Mouse (Mus musculus): ENCODE measurements at regions not wholly inside any gene's neighbourhood (a gene's known extent, or its start where the extent isn't known, plus 50 kb on each side); places are given as distances from the start of the nearest gene placed in this dataset.

DNA sequence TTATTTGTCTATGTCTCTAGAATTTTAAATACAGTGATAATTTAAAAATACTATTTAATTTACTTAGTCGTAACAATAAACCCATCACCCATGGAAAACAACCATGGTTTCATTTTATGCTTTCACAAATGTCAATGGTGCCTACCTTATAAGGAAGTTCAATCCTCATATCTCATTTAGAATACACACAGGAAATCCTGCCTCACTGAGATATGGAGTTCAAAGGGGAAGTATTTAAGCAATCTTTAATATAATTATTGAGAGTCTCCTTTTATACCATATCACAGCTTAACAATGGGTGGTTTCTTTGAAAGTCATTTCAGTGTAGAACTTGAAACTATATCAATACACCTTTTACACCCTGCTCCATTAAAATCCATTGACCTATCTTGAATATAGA is 86.0 kb upstream of the Maf start:
- no peaks in the 10 kb centered on the region for H3K36me3 ChIP-seq (ENCODE audit: insufficient read depth)
- ATAC-seq (no peak), DNase-seq (no peak)
- no peaks in the 10 kb centered on the region for H3K27me3 ChIP-seq (ENCODE audit: insufficient read depth, low read length)
- 89% methylated on average over 1 of the region's 1 CpGs for WGBS
- no peak overlapping the region for H3K27ac ChIP-seq (ENCODE audit: low read depth, low read length)
- TF ChIP-seq CTCF (IDR thresholded peaks at IDR 0.05; ENCODE audit: low read depth), result no peak
- no peak overlapping the region for H3K4me3 ChIP-seq (ENCODE audit: low read depth, low read length)
- H3K4me2 ChIP-seq (ENCODE audit: low read depth), result no peak overlapping the region
- no peak overlapping the region for H3K9ac ChIP-seq
- no peaks in the 10 kb centered on the region for H3K4me1 ChIP-seq (ENCODE audit: insufficient read depth)
- H3K9me3 ChIP-seq (ENCODE audit: low read length), result no peaks in the 10 kb centered on the region

DNA sequence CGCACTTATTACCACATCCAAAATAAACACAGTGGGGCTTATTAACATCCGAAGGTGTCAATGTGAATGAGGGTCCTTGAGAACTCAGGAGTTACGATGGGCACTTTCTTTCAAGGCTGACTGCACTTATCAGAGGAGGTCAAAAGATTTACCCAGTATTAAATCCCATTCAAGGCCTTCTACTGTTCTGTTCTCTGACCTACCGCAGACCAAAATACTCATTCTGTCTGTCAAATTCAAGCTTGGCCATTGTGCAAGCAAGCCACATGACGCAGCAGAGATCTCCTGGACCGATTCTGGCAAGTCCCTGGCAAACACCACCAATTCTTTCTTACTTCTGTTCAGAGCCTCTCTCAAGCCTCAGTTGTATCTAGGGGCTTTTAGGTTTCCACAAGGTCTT is 80.8 kb upstream of the Maf start:
- ATAC-seq (no peak), DNase-seq (no peak)
- Histone ChIP-seq H3K27me3 (ENCODE audit: insufficient read depth, low read length) (no peaks in the 10 kb centered on the region), H3K4me1 (ENCODE audit: insufficient read depth) (no peaks in the 10 kb centered on the region), H3K4me3 (ENCODE audit: low read depth, low read length) (no peak overlapping the region), H3K36me3 (ENCODE audit: insufficient read depth) (no peaks in the 10 kb centered on the region), H3K27ac (ENCODE audit: low read depth, low read length) (no peak overlapping the region), H3K4me2 (ENCODE audit: low read depth) (no peak overlapping the region), H3K9ac (no peak overlapping the region), H3K9me3 (ENCODE audit: low read length) (no peaks in the 10 kb centered on the region)
- 24% methylated on average over 6 of the region's 6 CpGs for WGBS
- no peak for TF ChIP-seq CTCF (IDR thresholded peaks at IDR 0.05; ENCODE audit: low read depth)

DNA sequence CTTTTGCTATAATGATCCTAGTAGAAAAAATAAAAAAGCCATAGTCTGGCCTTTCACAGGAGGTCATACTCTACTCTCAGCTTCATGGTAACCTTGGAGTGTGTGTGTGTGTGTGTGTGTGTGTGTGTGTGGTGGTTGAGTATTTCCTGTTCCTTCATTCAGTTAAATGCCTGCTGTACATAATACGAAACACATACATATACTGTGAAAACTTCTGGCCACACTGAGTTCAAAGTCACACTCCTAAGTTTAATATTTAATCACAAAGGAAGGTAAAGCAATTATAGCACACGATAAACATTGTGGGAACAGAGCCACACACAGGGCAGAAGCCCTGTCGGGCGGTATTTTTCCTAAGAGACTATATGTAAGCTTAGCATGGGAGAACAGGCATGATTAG is 78.6 kb upstream of the Maf start:
- 96% methylated on average over 4 of the region's 4 CpGs for WGBS
- ATAC-seq (no peak), DNase-seq (no peak)
- TF ChIP-seq CTCF (IDR thresholded peaks at IDR 0.05; ENCODE audit: low read depth), result no peak
- no peaks in the 10 kb centered on the region for H3K27me3 ChIP-seq (ENCODE audit: insufficient read depth, low read length)
- H3K9ac ChIP-seq, result no peak overlapping the region
- no peak overlapping the region for H3K4me2 ChIP-seq (ENCODE audit: low read depth)
- no peaks in the 10 kb centered on the region for H3K9me3 ChIP-seq (ENCODE audit: low read length)
- no peak overlapping the region for H3K4me3 ChIP-seq (ENCODE audit: low read depth, low read length)
- H3K4me1 ChIP-seq (ENCODE audit: insufficient read depth), result no peaks in the 10 kb centered on the region
- no peak overlapping the region for H3K27ac ChIP-seq (ENCODE audit: low read depth, low read length)
- no peaks in the 10 kb centered on the region for H3K36me3 ChIP-seq (ENCODE audit: insufficient read depth)

DNA sequence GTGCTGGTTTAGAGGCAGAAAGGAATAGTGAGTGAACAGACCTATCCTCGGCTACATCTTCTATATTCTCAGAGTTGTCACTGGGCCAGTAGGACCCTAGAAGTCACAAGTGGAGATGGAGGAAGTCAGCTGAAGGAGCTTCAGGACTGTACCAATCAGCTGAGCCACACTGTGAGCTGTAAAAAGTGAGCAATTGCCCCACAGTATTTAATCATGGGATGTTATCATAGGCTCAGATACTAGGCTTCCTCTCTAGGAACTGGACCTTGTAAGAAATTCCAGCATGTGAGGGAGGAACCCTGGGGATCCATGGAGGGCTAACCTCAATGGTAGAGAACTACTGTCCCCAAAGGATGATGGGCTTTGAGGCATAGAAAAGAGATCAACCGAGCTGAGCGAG is 78.2 kb upstream of the Maf start:
- no peaks in the 10 kb centered on the region for H3K9me3 ChIP-seq (ENCODE audit: low read length)
- no peak overlapping the region for H3K27ac ChIP-seq (ENCODE audit: low read depth, low read length)
- no peaks in the 10 kb centered on the region for H3K27me3 ChIP-seq (ENCODE audit: insufficient read depth, low read length)
- no peak overlapping the region for H3K9ac ChIP-seq
- ATAC-seq (no peak), DNase-seq (no peak)
- WGBS, result over 99% methylated on average over 3 of the region's 3 CpGs
- H3K36me3 ChIP-seq (ENCODE audit: insufficient read depth), result no peaks in the 10 kb centered on the region
- no peak overlapping the region for H3K4me3 ChIP-seq (ENCODE audit: low read depth, low read length)
- no peak overlapping the region for H3K4me2 ChIP-seq (ENCODE audit: low read depth)
- no peak for TF ChIP-seq CTCF (IDR thresholded peaks at IDR 0.05; ENCODE audit: low read depth)
- no peaks in the 10 kb centered on the region for H3K4me1 ChIP-seq (ENCODE audit: insufficient read depth)

DNA sequence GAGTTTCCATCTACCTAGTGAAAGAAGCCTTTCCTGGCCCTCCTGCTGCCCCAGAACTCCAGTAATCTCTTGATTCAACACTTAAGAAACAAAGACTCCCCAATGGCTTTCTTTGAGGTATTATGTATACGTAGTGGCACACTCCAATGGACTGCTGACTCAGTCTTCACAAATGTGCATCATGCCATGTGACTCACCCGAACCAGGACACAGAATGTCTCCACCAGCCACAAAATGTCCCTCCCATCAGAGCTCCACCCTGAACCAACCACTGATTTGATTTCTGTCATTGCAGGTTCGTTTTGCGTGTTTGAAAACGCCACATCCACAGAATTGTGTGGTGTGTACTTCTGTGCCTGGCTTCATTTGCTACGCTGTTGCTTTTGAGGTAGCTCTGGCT is 75.8 kb upstream of the Maf start:
- H3K36me3 ChIP-seq (ENCODE audit: insufficient read depth), result no peaks in the 10 kb centered on the region
- no peak for ATAC-seq
- no peaks in the 10 kb centered on the region for H3K4me1 ChIP-seq (ENCODE audit: insufficient read depth)
- no peaks in the 10 kb centered on the region for H3K27me3 ChIP-seq (ENCODE audit: insufficient read depth, low read length)
- no peak for TF ChIP-seq CTCF (IDR thresholded peaks at IDR 0.05; ENCODE audit: low read depth)
- no peak overlapping the region for H3K9ac ChIP-seq
- 81% methylated on average over 6 of the region's 6 CpGs for WGBS
- no peaks in the 10 kb centered on the region for H3K9me3 ChIP-seq (ENCODE audit: low read length)
- no peak for DNase-seq
- H3K27ac ChIP-seq (ENCODE audit: low read depth, low read length), result no peak overlapping the region
- no peak overlapping the region for H3K4me3 ChIP-seq (ENCODE audit: low read depth, low read length)
- no peak overlapping the region for H3K4me2 ChIP-seq (ENCODE audit: low read depth)

DNA sequence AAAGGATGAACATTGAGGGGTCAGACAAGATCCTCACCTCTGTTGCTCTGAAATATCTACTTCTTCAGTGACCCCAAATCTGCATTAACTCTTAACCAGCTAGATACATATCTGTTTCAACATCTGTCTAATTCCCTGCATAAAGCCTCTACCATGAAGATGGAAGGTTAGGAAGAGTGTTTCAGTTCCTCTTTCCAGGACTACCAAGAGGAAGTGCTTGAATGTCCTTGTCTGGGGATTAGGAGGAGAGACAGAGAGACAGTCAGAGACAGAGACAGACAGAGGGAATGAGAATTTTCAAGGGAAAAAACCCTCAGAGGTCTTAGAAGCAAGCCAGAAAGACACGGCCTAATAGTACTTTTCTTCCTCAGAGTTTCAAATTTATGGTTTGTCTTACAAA is 70.8 kb upstream of the Maf start:
- DNase-seq (no peak), ATAC-seq (no peak)
- H3K4me3 ChIP-seq (ENCODE audit: low read depth, low read length), result no peak overlapping the region
- TF ChIP-seq CTCF (IDR thresholded peaks at IDR 0.05; ENCODE audit: low read depth), result no peak
- H3K36me3 ChIP-seq (ENCODE audit: insufficient read depth), result no peaks in the 10 kb centered on the region
- no peak overlapping the region for H3K9ac ChIP-seq
- no peak overlapping the region for H3K4me2 ChIP-seq (ENCODE audit: low read depth)
- H3K27me3 ChIP-seq (ENCODE audit: insufficient read depth, low read length), result no peaks in the 10 kb centered on the region
- WGBS, result 85% methylated on average over 1 of the region's 1 CpGs
- H3K27ac ChIP-seq (ENCODE audit: low read depth, low read length), result no peak overlapping the region
- no peaks in the 10 kb centered on the region for H3K9me3 ChIP-seq (ENCODE audit: low read length)
- H3K4me1 ChIP-seq (ENCODE audit: insufficient read depth), result no peaks in the 10 kb centered on the region

DNA sequence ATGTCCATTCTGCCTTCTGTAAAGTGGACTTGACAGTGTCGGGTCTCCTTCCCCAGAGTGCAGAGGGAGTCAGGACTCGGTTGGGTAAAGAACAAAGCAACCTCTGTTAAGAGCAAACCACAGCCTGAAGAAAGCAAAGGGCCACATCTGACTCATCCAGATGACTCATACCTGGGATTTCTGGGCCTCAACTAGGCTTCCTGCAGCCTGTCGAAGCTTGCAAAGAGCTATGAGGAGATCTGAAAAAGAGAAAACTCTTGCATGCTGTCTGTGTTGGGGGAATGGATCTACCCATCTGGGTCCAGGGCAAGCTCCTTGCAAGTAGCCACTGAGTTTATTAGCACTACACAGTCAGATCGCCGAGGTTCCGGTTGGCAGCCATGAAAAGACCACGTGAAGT is 63.5 kb upstream of the Maf start:
- ATAC-seq, result no peak
- no peaks in the 10 kb centered on the region for H3K4me1 ChIP-seq (ENCODE audit: insufficient read depth)
- DNase-seq, result no peak
- 89% methylated on average over 7 of the region's 7 CpGs for WGBS
- H3K36me3 ChIP-seq (ENCODE audit: insufficient read depth), result no peaks in the 10 kb centered on the region
- no peaks in the 10 kb centered on the region for H3K27me3 ChIP-seq (ENCODE audit: insufficient read depth, low read length)
- no peak for TF ChIP-seq CTCF (IDR thresholded peaks at IDR 0.05; ENCODE audit: low read depth)
- H3K9ac ChIP-seq, result no peak overlapping the region
- H3K27ac ChIP-seq (ENCODE audit: low read depth, low read length), result no peak overlapping the region
- H3K4me3 ChIP-seq (ENCODE audit: low read depth, low read length), result no peak overlapping the region
- H3K4me2 ChIP-seq (ENCODE audit: low read depth), result no peak overlapping the region
- H3K9me3 ChIP-seq (ENCODE audit: low read length), result no peaks in the 10 kb centered on the region

DNA sequence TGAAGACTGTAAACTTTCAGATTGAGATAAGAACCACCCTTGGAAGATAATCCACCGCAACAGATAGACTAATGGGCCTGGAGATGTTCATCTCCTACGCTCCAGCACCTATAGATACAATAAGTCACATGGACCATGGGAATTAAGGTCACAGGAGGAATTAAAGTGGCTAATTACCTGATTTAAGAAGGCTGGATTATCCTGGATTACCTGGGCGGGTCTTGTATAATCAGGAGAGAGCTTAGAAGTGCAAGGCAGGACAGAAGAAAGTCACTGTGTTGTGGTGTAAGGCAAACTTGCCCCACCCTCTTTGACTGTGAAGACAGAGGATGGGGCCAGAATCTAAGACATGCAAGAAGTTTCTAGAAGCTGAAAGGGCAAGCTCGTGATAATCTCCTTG is 61.0 kb upstream of the Maf start:
- Histone ChIP-seq H3K4me2 (ENCODE audit: low read depth) (no peak overlapping the region), H3K9ac (no peak overlapping the region), H3K9me3 (ENCODE audit: low read length) (no peaks in the 10 kb centered on the region), H3K27ac (ENCODE audit: low read depth, low read length) (no peak overlapping the region), H3K27me3 (ENCODE audit: insufficient read depth, low read length) (no peaks in the 10 kb centered on the region), H3K4me3 (ENCODE audit: low read depth, low read length) (no peak overlapping the region), H3K36me3 (ENCODE audit: insufficient read depth) (no peaks in the 10 kb centered on the region), H3K4me1 (ENCODE audit: insufficient read depth) (no peaks in the 10 kb centered on the region)
- ATAC-seq (no peak), DNase-seq (no peak)
- WGBS, result 91% methylated on average over 4 of the region's 4 CpGs
- TF ChIP-seq CTCF (IDR thresholded peaks at IDR 0.05; ENCODE audit: low read depth), result no peak

Data from forebrain, postnatal 0 days (tissue).